Mouse (Mus musculus) hindbrain, embryonic 15.5 days (tissue): Measurements from ENCODE around the gene Diaph3. TPM values are rescaled to one million over a fixed set of nuclear protein-coding genes. Genes with fewer than 3 reads are reported as not detected.

Experiments used
- microRNA-seq: library from miRNA; unstranded; fragments of <30 nt; microRNA quantifications from one replicate; pipeline ENCODE4, GENCODE M21; 2016
- polyA plus RNA-seq: library from polyadenylated mRNA; unstranded; fragments of >200 nt; fragmentation: Nextera tagmentation; extraction: Ambion mirVana; gene quantifications from 2 replicates; pipeline ENCODE4 v1.2.1, GENCODE M21; 2015

The Diaph3 gene
- polyA plus RNA-seq, 1 experiment from 2014 or later, result 3.7 TPM

Small RNAs within 50 kb of the gene (microRNA-seq; reads per million reads assigned to microRNA genes)
- not detected for gene Gm23438
